Mouse (Mus musculus): ENCODE results near the gene Pfkm.

Pfkm gene

GRCm38 (mm10) chr15:98168622-98169004 lies 76.2 kb downstream of the Pfkm start:
- in situ Hi-C loops (cut with MboI, MseI): no loop called here

DNA sequence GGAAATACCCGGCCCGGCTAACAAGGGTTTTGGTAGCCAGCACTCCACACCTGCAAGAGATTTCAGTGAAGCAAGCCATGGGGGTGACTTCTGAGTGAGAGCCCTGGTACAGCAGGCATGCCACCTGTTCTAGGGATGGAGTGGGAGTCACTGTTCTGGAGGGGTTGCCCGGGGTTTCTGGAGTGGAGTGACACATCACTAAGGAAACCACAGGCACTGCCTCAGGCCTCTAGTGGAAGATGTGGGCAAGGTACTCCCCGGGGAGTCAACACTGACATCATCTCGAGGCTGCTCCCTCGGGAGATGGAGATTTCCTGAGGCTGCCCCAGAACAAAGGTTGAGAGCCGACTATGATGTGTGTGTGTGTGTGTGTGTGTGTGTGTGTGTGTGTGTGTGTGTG lies 78.0 kb downstream of the Pfkm start:
- in situ Hi-C loops (cut with MboI, MseI): loop anchor here (10.0 kb wide), 1 partner anchor 444 kb away; the partner anchor contains the start of gene Adcy6

- in situ Hi-C loops (cut with MboI, MseI): loop anchor here (10.0 kb wide), 1 partner anchor 444 kb away; the partner anchor contains the start of gene Adcy6
These were observed 78.5 kb downstream of the Pfkm start for GRCm38 (mm10) chr15:98170917-98171316.

- in situ Hi-C loops (cut with MboI, MseI): loop anchor here (10.0 kb wide), 1 partner anchor 443 kb away; the partner anchor contains the start of gene Adcy6
These were observed 79.7 kb downstream of the Pfkm start for GRCm38 (mm10) chr15:98172113-98172512.

GRCm38 (mm10) chr15:98173821-98174220 lies 81.4 kb downstream of the Pfkm start:
- in situ Hi-C loops (cut with MboI, MseI): loop anchor here (10.0 kb wide), 1 partner anchor 441 kb away; the partner anchor contains the start of gene Adcy6

DNA sequence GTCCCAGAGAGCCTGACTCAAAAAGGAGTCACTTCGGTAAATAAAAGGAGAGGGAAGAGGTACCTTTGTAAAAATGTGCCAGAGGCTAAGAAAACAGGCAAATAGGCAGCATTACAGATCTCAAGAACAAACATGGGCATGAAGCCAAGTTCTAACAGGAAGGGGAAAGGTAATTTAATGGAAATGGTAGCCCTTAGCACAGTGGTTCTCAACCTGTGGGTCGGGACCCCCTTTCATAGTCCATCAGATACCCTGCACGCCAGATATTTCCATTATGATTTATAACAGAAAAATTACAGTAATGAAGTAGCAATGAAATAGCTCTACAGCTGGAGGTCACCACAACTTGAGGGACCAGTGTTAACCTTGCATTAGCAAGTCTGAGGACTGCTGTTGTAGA lies 84.9 kb downstream of the Pfkm start:
- in situ Hi-C loops (cut with MboI, MseI): loop anchor here (10.0 kb wide), 1 partner anchor 437 kb away; the partner anchor contains the start of gene Adcy6

- in situ Hi-C loops (cut with MboI, MseI): no loop called here
These were observed 88.3 kb downstream of the Pfkm start for GRCm38 (mm10) chr15:98180567-98181131.

DNA sequence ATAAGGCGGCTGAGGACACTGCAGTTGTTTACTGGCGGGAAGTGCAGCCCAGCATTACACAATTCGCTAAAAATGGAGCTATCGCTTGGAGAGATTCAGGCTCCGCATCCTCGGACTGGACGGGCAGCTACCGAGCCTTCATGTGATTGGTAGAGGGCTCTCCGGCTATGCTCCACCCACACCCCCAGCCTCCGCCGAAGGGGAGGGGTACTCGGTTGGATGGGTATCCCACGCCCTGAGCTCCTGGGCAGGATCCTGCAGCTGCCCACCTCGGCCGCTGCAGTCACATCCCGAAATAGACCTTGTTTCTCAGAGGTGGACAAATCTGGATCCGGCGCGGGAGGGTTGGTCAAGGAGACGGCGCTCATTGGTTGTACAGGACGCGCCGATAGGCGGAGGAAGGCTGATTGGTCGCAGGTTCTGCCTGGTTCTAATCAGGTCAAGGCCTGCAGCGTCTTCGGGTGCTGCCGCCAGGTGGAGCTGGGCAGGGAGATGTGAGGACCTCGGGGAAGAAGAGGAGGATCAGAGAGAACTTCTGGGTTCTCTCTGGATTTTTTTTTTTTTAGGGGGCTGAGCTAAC lies 88.8 kb downstream of the Pfkm start:
- in situ Hi-C loops (cut with MboI, MseI): no loop called here

Data from T-helper 2 cell (primary cell).